Mouse (Mus musculus): ENCODE results near the gene Npb.

GRCm38 (mm10) chr11:120624680-120625111 lies 16.4 kb downstream of the Npb start:
- TF ChIP-seq CTCF (IDR thresholded peaks at IDR 0.05) (no peak), EP300 (IDR thresholded peaks at IDR 0.05; ENCODE audit: insufficient read depth, low read depth, low read length) (peak; percentile 38; the same call in 1 of the 2 replicates)

Data from heart, adult 2 months (tissue).